Mouse (Mus musculus) thymus, postnatal 10 days (tissue): ENCODE measurements around the gene Fgfr4.
A peak's percentile ranks its signal among the peaks of the same experiment; 100 is the strongest.

ENCODE experiments used
- DNase-seq, 2 experiments: peaks; one replicate each; pipeline ENCODE4 v3.0.0; 2021; ENCODE audit warnings: low spot score in 2 of 2

Fgfr4 gene

DNA sequence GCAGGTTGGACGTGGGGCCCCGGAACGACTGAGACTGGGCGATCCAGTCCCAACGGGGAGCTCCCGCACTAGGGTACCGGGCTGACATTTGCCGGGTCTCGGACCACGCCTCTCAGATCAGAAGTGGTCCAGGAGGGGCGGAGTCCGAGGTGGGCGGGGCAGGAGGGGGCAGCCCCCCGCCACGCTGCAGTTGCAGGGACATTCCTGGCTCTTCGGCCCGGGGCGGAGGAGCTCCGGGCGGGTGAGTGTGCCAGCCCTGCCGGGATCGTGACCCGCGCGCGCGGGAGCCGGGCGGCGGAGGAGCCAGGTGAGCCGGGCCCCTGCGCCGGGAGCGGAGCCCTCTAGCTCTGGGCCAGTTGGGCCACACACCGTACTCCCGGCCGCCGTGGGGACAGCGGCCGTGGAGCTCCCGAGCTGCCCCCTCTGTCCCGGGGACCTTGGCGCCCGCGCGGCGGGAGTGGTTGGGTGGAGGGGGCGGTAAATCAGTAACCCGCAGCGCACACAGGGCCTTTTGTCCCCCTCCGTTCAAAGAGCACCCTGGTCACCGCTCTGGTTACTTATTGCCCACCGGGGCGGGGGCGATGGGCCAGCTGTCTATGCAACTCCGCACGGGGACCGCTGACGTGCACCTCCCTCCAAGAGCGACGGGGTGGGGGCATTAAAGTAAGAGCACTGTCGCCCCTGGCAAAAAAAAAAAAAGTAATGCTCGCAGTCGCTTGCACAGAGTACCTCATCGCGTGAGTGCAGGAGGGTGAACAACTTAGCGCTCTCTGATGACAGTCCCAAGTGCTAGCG lies at the start of gene Fgfr4:
Gene Fgfr4 (plus strand): TSS at position 20 of the 795 bp plus-strand sequence.
- DNase-seq = no peak

DNA sequence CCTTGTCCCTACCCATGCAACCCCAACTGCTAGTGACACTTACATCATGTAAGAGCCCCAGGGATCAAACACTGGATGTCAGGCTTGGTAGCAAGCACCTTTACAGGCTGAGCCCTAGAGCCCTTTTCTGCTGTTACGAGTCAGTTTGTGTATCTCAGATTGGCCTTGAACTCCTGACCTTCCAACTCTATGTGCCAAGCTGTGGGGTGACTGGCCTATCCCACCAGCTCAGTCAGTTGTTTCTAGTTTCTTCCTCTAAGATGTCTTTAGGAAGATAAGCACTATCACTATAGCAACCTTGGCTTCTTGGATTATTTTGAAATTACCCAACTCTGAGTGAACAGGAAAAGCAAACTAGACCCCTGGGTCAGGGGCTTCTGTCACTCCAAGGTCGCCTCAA lies 49.1 kb upstream of the Fgfr4 start:
- no peak for DNase-seq

DNA sequence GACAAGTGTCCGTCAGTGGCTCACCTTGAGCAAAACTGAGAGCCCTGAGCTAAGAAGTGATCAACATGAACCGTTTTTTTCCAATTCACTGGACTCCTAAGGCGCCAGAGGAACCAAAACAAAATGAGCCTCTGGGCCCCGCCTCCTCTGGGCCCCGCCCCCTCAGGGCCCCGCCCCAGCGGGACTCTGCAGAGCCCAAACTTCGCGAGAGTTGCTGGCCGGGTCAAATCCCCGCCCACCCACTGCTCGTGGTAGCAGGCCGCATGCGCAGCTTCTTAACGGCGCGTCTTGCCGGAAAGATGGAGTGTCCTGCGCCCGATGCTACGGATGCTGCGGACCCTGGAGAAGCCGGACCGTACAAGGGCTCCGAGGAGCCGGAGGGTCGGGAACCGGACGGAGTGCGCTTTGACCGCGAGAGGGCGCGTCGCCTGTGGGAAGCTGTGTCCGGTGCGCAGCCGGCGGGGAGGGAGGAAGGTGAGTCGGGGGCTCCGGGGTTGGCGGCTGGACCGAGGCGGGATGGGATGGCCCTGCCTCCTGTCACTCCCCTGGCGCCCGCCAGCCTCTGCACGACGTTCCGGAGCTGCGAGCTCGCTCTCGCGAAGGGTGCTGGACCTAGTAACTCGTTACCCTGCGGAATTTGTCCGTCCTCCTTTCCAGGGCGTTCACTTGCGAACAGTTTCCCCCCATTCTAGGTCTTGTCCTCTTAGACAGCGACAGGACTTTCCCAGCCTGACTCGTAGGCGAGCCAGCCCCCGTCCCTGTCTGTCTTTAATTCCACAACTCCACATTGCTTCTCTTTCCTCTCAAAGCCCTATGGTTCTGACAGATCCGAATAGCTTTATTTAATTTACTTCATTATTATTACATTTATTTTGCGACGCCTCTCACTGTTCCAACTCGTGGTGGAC lies 47.1 kb upstream of the Fgfr4 start, which contains the start of gene Zfp346:
Gene Zfp346 (plus strand): TSS at position 267 of the 908 bp plus-strand sequence.
- peak; percentile 94 to 96 for DNase-seq

DNA sequence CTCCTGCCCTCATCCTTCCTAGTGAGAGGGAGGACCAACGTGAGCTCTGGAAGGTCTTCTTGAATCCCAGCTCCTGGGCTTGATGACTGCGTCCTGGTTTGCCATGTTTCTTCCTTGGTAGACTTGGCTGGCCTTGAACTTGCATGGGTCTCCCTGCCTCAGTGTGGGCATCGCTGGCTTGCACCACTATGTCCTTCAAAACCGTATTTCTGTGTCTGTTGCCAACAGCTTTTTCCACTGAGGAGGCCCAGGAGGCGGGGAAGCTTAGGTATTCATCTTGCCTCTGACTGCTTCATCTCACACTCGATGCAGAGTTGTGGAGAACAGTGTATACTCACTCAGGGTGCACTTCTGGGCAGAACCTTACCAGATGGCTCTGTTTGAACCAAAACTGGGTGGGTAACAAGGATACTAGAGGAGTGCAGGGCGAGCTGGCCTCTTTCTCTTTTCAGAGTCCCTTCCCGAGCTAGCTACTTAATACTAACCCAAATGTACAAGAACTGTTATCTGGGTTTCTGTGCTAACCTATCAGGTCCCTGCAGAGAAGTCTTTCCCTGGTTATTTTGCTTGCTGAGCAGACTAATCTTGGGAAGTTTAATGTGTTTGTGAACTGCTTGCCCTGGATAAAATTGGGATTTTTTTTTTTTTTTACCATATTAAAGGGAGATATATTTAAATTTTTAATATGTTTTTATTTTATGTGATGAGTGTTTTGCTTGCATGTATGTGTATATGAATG lies 46.3 kb upstream of the Fgfr4 start:
- no peak for DNase-seq

DNA sequence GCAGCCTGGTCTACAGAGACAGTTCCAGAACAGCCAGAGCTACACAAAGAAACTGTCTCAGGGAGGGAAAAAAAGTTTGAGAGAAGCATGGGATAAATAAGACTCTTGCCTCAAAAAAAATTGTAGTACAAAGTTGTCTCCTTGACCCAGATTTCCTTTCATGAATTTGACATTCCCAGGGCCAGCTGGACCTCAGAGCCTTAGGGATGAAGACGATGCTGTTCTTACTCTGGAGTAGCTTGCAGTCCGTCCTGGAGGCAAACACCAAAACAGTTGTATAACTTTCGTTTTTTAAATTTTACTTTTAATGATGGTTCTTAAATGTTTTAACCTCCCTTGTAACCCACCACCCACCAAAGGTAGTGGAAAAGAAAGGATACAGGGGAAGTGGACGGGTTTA lies 45.3 kb upstream of the Fgfr4 start:
- no peak for DNase-seq

DNA sequence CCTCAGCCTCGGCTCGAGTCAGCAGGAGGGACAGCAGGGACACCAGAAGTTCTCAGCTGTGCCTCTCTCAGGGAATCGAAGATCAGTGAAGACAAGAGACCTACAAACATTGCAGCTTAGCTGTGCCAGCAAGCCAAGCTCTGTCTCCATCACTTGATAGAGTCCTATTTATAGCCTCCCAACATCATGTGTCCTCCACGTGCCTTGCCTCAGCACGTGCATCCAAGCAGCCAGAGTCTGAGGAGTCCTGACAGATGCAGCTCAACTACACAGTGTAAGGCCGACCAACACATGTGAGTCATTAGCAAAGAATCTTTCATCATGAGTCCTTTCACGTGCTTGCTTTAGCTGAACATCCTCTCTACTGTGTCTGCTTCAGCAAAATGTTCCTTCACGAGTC lies 44.7 kb upstream of the Fgfr4 start:
- DNase-seq = no peak

DNA sequence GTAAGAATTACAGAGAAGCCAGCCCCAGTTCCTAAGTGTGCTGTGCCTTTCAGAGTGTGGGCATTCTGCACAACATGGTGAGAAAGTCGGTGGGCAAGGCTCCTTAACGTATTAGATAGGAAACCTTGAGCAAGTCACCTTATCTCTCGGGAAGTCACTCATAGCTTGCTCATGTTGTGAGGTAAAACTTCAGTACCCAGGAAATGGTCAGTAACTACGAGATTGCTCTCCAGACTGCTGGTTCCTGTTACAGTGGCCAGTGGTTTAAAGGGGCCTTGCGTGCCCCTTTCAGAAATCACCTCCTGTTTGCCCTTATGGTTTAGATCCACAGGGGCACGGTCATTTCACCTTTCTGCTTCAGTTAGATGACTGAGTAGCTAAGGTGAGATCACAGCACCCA lies 38.1 kb upstream of the Fgfr4 start:
- no peak for DNase-seq

DNA sequence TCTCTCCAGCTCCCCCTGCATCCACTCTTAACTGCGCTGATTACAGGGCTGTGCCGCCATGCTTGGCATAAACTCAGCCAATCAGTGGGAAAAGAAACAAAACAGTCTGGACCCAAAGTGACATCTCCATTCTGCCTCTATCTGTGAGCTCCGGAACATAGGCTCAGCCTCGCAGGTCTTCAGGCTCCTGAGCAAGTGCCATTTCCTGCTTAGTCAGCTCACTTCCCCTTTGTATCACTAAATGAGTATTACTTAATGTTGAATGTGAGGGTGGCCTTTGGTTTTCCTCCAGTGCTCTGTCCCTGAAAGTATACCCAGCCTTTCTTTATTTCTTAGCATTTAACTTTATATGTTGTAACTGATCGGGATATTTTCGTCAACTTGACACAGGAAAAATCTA lies 27.5 kb upstream of the Fgfr4 start:
- DNase-seq = no peak

DNA sequence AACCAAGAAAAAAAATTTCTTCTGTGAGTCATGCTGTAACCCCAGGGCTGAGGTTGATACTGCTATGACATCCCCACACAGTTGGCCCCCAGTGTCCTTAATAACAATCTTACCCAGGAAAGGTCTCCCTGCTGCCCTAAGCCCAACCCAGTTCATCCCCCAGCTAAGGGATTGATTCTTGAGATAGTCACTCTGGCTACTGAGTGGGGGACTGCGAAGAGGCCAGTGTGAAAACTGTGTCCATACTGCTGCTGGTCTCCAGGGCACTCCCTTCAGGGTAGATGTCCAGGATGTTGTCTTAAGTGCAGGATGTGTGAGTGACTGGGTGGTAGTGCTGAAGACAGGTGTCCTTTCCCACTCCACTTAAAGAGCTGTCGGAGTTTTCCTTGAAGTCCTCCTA lies 19.0 kb upstream of the Fgfr4 start, which contains the start of gene Gm17617:
Gene Gm17617 (minus strand): TSS at position 101 of the 400 bp plus-strand sequence.
- DNase-seq = no peak

DNA sequence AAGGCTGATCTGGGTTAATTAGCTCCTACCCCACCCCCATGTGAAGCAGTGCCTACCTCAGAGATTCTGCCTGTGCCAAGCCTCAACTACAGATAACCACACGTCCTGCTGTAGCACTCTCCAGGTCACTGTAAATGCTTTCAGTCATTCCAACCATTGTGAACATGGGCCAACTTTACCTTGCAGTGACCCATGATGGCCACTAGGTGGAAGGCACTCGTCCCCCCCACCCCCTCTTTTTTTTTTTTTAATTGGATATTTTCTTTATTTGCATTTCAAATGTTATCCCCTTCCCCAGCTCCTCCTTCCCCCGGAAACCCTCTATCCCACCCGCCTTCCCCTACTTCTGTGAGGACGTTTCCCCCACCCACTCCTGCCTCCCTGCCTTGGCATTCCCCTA lies 17.1 kb upstream of the Fgfr4 start:
- DNase-seq = no peak

DNA sequence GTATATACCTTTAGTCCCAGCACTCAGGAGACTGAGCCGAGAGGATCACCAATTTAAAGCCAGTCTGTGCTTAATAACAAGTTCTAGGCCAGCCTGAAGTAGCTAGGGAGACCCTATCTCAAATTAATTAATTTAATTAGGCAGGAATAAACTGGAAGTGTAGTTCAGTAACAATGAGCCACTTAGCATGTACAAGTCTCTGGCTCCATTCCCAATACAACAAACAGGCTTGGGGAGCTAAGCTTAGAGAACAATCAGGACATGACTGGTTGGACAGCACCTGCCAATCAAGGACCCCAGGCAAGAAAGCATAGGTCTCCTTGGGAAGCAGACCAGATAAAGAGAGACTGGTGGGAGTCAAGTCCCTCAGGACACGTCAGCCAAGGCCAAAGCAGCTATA lies 12.2 kb upstream of the Fgfr4 start:
- DNase-seq = no peak

DNA sequence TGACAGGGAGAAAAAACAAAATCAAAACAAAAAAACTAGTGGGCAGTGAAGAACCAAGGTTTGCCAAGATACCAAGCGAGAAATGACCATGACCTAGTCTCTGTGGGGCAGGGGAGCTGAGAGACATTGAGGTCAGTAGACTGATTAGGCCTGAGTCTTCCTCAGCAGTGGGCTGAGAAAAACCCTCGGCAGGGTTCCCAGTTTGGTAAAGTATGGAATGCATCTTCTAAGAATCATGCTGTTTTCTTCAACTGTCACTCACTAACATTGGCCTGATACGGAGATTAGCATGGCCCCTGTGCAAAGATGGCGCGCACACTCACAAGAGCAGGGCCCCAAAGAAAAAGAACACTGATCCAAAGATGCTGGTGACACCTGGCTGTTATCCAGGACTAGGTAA lies 1.5 kb downstream of the Fgfr4 start:
- DNase-seq = no peak

DNA sequence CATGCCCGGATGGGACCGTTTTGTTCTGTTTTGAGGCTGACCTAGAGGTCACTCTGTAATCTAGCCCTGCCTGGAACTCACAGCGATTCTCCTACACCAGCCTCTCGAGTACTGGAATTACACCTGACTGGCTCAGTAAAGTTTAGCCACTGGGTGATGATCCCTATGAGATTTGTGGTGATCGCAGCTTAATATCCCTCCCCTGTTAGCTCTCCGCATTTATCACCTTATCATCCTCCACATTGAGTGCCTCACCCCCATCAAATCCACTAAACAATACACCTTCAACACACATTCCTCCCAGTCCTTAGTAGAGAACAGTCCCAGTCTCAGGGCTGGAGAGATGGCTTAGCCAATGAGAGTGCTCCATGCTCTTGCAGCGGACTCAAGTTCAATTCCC lies 9.9 kb downstream of the Fgfr4 start:
- no peak for DNase-seq

DNA sequence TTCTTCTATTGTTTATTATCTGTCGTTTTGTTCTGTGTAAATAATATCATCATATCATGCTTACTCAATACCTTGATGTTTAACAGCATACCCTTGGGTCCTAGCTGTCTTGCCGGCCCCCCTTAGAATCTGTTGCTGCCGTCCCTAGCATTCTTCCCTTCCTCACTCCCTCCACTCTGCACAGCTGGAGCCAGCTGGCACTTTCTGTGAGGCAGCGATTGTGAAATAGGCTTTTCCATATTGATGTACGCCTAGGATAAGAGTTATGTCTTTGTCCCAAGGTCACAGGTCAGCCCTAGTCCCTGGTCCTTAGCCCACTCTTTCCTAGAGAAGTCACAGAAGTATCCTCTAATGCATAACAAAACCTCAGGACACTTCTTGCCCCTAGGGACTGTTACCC lies 11.1 kb downstream of the Fgfr4 start:
- DNase-seq = no peak

DNA sequence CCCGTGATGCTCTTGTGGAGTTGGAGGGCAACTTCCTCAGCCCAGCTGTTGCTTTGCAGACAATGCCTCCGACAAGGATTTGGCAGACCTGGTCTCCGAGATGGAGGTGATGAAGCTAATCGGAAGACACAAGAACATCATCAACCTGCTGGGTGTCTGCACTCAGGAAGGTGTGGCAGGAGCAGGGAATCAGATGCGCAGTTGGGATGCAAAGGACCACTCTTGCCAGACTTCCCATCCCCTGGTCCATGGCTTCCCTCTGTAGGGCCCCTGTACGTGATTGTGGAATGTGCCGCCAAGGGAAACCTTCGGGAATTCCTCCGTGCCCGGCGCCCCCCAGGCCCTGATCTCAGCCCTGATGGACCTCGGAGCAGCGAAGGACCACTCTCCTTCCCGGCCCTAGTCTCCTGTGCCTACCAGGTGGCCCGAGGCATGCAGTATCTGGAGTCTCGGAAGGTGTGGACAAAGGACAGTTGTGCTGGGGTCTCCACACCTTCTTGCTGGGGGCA lies 13.4 kb downstream of the Fgfr4 start:
- no peak for DNase-seq

DNA sequence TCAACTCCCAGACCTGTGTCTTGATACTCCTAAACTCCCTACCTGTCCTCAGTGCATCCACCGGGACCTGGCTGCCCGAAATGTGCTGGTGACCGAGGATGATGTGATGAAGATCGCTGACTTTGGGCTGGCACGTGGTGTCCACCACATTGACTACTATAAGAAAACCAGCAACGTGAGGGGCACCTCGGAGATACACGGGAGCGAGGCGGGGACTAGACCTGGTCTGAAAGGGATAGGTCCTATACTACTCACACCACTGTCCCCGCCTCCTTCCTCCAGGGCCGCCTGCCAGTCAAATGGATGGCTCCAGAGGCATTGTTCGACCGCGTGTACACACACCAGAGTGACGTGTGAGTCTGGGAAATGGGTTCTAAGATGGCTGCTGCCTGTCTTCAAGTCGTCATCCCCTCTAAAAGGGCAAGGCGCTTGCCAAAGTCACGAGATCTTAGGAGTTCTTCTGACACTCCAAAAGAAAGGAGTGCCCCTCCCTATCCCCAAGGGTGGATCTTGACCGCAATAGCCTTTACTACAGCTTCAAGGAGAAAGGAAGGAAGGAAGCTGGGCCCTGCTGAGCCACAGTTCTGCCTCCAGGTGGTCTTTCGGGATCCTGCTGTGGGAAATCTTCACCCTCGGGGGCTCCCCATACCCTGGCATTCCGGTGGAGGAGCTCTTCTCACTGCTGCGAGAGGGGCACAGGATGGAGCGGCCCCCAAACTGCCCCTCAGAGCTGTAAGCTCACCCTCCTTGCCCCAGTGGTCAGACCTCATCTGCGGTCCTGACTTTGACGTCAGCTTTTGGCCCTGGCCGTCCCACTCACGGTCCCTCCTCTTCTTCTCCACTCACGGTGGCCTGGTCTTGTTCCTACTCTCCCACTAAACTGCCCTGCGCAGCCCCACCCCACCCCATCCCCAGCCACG lies 14.6 kb downstream of the Fgfr4 start:
- no peak for DNase-seq

DNA sequence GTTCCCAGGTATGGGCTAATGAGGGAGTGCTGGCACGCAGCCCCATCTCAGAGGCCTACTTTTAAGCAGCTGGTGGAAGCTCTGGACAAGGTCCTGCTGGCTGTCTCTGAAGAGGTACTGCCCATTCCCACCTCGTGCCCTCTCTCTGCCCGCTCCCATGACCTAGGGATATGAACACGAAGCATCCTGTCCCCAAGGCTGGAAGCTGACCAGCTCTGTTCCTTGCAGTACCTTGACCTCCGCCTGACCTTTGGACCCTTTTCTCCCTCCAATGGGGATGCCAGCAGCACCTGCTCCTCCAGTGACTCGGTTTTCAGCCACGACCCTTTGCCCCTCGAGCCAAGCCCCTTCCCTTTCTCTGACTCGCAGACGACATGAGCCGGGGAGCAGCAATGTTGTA lies 15.4 kb downstream of the Fgfr4 start:
- DNase-seq = no peak

DNA sequence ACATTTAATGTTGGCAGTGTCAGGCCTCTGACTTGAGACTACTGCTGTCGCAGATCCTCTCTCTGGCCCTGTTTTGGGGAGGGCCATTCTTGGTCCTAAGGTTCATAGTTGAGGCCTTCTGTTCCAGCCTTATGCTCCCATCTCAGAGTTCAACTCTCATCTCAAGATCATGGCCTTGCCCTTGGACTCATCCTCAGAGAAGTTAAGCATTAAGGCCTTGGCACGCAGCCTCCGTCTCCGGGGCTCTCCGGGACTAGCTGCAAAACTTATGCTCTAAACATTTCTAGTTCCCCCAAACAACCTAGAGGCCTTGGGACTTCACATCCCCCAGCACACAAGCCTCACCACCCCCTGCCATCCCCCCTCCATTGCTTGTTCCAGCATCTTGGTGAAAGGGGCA lies 15.8 kb downstream of the Fgfr4 start:
- no peak for DNase-seq

DNA sequence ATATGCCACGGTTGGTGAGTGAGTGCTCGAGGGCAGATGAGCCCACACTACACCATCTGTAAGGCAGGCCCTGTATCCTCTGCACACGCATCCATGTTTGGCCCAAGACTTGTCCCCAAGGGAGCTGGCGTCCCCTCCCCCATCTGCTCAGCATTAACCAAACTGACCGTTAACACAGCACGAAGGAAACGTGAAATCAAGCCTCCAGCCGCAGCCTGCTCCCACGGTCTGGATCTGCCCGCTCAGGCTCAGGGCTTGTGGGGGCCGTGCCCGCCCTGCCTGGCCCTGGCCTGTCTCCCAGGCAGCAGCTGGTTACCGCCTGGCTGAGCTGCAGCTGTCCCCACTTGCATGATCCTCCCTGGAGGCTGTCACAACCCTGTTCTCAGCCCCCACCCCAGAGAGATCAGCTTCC lies 16.5 kb downstream of the Fgfr4 start:
- no peak for DNase-seq

DNA sequence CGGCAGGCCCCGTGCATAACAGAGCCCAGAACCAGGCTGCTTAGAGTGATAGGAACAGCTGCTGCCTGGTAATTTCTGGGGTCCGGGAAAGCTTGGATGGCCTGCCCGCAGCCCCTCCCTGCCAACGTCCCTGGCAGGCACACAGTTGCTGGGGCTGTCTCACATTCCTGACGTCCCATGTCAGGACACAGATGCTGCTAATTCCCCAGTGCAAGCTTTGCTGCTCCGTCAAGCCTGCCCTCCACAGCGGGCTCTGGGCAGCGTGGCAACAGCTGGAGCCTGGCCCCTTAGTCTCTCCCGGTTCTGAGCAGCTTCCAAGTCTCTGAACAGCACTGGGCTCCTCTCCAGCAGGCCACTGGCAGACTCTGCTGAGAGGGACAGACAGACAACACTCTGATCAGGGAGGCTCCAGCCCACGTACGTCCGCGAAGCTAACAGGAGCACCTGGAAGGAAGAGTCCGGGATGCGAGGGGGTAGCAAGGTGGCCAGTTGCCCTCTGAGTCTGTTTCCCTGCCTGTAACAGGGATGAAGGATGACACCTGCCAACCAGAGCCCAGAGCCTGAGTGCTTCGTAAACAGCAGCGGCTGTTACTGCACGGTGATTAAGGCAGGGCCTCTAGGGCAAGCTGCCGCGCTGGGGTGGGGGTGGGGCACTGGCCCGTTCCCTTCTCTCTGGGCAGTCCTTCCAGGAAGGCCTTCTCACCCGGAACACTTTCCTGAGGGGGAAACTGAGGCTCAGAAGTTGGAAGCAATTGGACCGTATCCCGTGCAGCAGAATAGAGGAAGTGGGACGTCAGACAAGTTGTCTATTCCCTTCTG lies 19.3 kb downstream of the Fgfr4 start:
- DNase-seq = no peak
